Mouse (Mus musculus) embryonic facial prominence, embryonic 15.5 days (tissue): ENCODE data around the gene Tor4a. TPM values are rescaled to one million over a fixed set of nuclear protein-coding genes. Genes with fewer than 3 reads are reported as not detected.
A peak's percentile ranks its signal among the peaks of the same experiment; 100 is the strongest.

ENCODE experiments used
- ATAC-seq: fragments of 200-750 bp; cut with Nextera tagmentation; 2 replicates; pipeline ENCODE4 v1.8.0; 2017; ENCODE audit warnings: low read depth, moderate TSS enrichment; ENCODE audit not compliant: insufficient number of reproducible peaks, low FRiP score, low TSS enrichment
- H3K27ac ChIP-seq: fragments of 300-500 bp; sonication (generic); replicated peaks from 2 replicates; pipeline ENCODE4 v1.5.1; 2015; ENCODE audit warnings: mild to moderate bottlenecking, inconsistent platforms
- H3K27me3 ChIP-seq: fragments of 300-500 bp; sonication (generic); 2 replicates; pipeline ENCODE4 v1.6.1; 2015; ENCODE audit warnings: inconsistent platforms
- H3K36me3 ChIP-seq: fragments of 300-500 bp; sonication (generic); 2 replicates; pipeline ENCODE4 v1.6.1; 2015; ENCODE audit warnings: mild to moderate bottlenecking, inconsistent platforms
- H3K4me1 ChIP-seq: fragments of 300-500 bp; sonication (generic); 2 replicates; pipeline ENCODE4 v1.6.1; 2015; ENCODE audit warnings: inconsistent platforms
- H3K4me2 ChIP-seq: fragments of 300-500 bp; sonication (generic); replicated peaks from 2 replicates; pipeline ENCODE4 v1.6.1; 2015; ENCODE audit warnings: mild to moderate bottlenecking, inconsistent platforms
- H3K4me3 ChIP-seq: fragments of 300-500 bp; sonication (generic); replicated peaks from 2 replicates; pipeline ENCODE4 v1.5.1; 2015; ENCODE audit warnings: mild to moderate bottlenecking, inconsistent platforms
- H3K9ac ChIP-seq: fragments of 300-500 bp; sonication (generic); 2 replicates; pipeline ENCODE4 v1.6.1; 2015; ENCODE audit warnings: inconsistent platforms
- H3K9me3 ChIP-seq: fragments of 300-500 bp; sonication (generic); replicated peaks from 2 replicates; pipeline ENCODE4 v1.6.1; 2016; ENCODE audit warnings: inconsistent platforms
- WGBS: fragments of 180-500 bp; shearing (Covaris S2); methylation state at CpG from one replicate; pipeline ENCODE4 v1.1.7; 2015; 5-methylcytosine and 5-hydroxymethylcytosine counted together
- polyA plus RNA-seq: library from polyadenylated mRNA; unstranded; fragments of >200 nt; fragmentation: Nextera tagmentation; extraction: Ambion mirVana; gene quantifications from 2 replicates; pipeline ENCODE4 v1.2.1, GENCODE M21; 2015

The Tor4a gene
- polyA plus RNA-seq: 9.3 and 10.5 TPM in 2 replicates

- no peaks in the 10 kb centered on the region for H3K9me3 ChIP-seq
- H3K27ac ChIP-seq: peak within 1 kb of the TSS; percentile 69
- peaks cover 26% of the 10 kb centered on the region for H3K27me3 ChIP-seq
- H3K4me3 ChIP-seq: peak within 1 kb of the TSS; percentile 33
- 7% methylated on average over 8 of the region's 8 CpGs for WGBS
- H3K4me1 ChIP-seq: peaks cover 32% of the 10 kb centered on the region
- peak within 1 kb of the TSS; percentile 4; the same call in 1 of the 2 replicates for H3K9ac ChIP-seq
- H3K36me3 ChIP-seq: peaks cover 32% of the 10 kb centered on the region
- H3K4me2 ChIP-seq: peak within 1 kb of the TSS; percentile 45
- ATAC-seq: peak; percentile 55; the same call in 1 of the 2 replicates
These were observed at the start of gene Tor4a for GRCm38 (mm10) chr2:25196172-25196954. TSS of gene Tor4a (minus strand) at chr2:25196886.

GRCm38 (mm10) chr2:25244144-25244543 lies 47.5 kb upstream of the Tor4a start:
- Histone ChIP-seq H3K4me1 (peaks cover 29% of the 10 kb centered on the region), H3K4me3 (no peak overlapping the region), H3K9ac (no peak overlapping the region), H3K4me2 (no peak overlapping the region), H3K27ac (no peak overlapping the region), H3K36me3 (peaks cover 28% of the 10 kb centered on the region), H3K9me3 (no peaks in the 10 kb centered on the region), H3K27me3 (peaks cover 24% of the 10 kb centered on the region)
- ATAC-seq: no peak
- 84% methylated on average over 4 of the region's 4 CpGs for WGBS

GRCm38 (mm10) chr2:25243342-25243741 lies 46.7 kb upstream of the Tor4a start:
- H3K9me3 ChIP-seq: no peaks in the 10 kb centered on the region

GRCm38 (mm10) chr2:25242101-25242506 lies 45.4 kb upstream of the Tor4a start, which contains the start of the genes Rnf208 and Cysrt1:
TSS of gene Rnf208 (plus strand) at chr2:25242255.
TSS of gene Cysrt1 (minus strand) at chr2:25242452.
- peak within 1 kb of the TSS; percentile 56 for H3K4me3 ChIP-seq
- peaks cover 11% of the 10 kb centered on the region; the same call in 1 of the 2 replicates for H3K36me3 ChIP-seq
- peak within 1 kb of the TSS; percentile 94 for H3K4me2 ChIP-seq
- ATAC-seq: no peak
- peaks cover 29% of the 10 kb centered on the region for H3K4me1 ChIP-seq
- no peaks in the 10 kb centered on the region for H3K9me3 ChIP-seq
- peak within 1 kb of the TSS; percentile 26 for H3K9ac ChIP-seq
- peaks cover 24% of the 10 kb centered on the region for H3K27me3 ChIP-seq
- peak within 1 kb of the TSS; percentile 81 for H3K27ac ChIP-seq
- WGBS: under 1% methylated on average over 52 of the region's 59 CpGs

More at GRCm38 (mm10) chr2:25243342-25243741, 46.7 kb upstream of the Tor4a start:
- peaks cover 24% of the 10 kb centered on the region for H3K27me3 ChIP-seq
- H3K4me1 ChIP-seq: peaks cover 29% of the 10 kb centered on the region
- no peak for ATAC-seq
- no peak overlapping the region for H3K27ac ChIP-seq
- peaks cover 22% of the 10 kb centered on the region for H3K36me3 ChIP-seq
- H3K9ac ChIP-seq: no peak overlapping the region
- 71% methylated on average over 8 of the region's 8 CpGs for WGBS
- no peak overlapping the region for H3K4me2 ChIP-seq
- peak overlapping the region; percentile 56; the same call in 1 of the 2 replicates for H3K4me3 ChIP-seq

- ATAC-seq: peak; percentile 41
- 7% methylated on average over 6 of the region's 6 CpGs for WGBS
- Histone ChIP-seq H3K36me3 (peaks cover 11% of the 10 kb centered on the region; the same call in 1 of the 2 replicates), H3K4me3 (peak overlapping the region; percentile 56), H3K9me3 (no peaks in the 10 kb centered on the region), H3K4me1 (peaks cover 29% of the 10 kb centered on the region), H3K9ac (no peak overlapping the region), H3K27ac (peak overlapping the region; percentile 81), H3K4me2 (peak overlapping the region; percentile 94), H3K27me3 (peaks cover 24% of the 10 kb centered on the region)
These were observed 44.7 kb upstream of the Tor4a start for GRCm38 (mm10) chr2:25241438-25241775.

GRCm38 (mm10) chr2:25240723-25241437 lies 44.2 kb upstream of the Tor4a start:
- peak overlapping the region; percentile 81 for H3K27ac ChIP-seq
- peaks cover 29% of the 10 kb centered on the region for H3K4me1 ChIP-seq
- WGBS: 1% methylated on average over 29 of the region's 29 CpGs
- H3K9me3 ChIP-seq: no peaks in the 10 kb centered on the region
- peak overlapping the region; percentile 12 for H3K9ac ChIP-seq
- H3K27me3 ChIP-seq: peaks cover 24% of the 10 kb centered on the region
- H3K4me2 ChIP-seq: peak overlapping the region; percentile 94
- H3K36me3 ChIP-seq: peaks cover 8% of the 10 kb centered on the region; the same call in 1 of the 2 replicates
- peak; percentile 71 for ATAC-seq
- peak overlapping the region; percentile 56 for H3K4me3 ChIP-seq

- 45% methylated on average over 8 of the region's 8 CpGs for WGBS
- Histone ChIP-seq H3K9me3 (no peaks in the 10 kb centered on the region), H3K27ac (peak overlapping the region; percentile 81), H3K9ac (peak overlapping the region; percentile 12; the same call in 1 of the 2 replicates), H3K4me1 (peaks cover 29% of the 10 kb centered on the region), H3K36me3 (peaks cover 3% of the 10 kb centered on the region; the same call in 1 of the 2 replicates), H3K4me3 (peak overlapping the region; percentile 56), H3K4me2 (peak overlapping the region; percentile 94), H3K27me3 (peaks cover 24% of the 10 kb centered on the region)
- no peak for ATAC-seq
These were observed 43.6 kb upstream of the Tor4a start for GRCm38 (mm10) chr2:25240310-25240709.

GRCm38 (mm10) chr2:25239766-25240165 lies 43.1 kb upstream of the Tor4a start:
- no peak overlapping the region for H3K9ac ChIP-seq
- no peak for ATAC-seq
- 0 out of 2 replicates have a peak overlapping the region, but pooled peaks have one; percentile 1 for H3K4me3 ChIP-seq
- H3K4me2 ChIP-seq: no peak overlapping the region
- WGBS: 86% methylated on average over 3 of the region's 3 CpGs
- no peak overlapping the region for H3K27ac ChIP-seq
- peaks cover 24% of the 10 kb centered on the region for H3K27me3 ChIP-seq
- H3K4me1 ChIP-seq: peaks cover 29% of the 10 kb centered on the region
- no peaks in the 10 kb centered on the region for H3K9me3 ChIP-seq
- H3K36me3 ChIP-seq: no peaks in the 10 kb centered on the region

DNA sequence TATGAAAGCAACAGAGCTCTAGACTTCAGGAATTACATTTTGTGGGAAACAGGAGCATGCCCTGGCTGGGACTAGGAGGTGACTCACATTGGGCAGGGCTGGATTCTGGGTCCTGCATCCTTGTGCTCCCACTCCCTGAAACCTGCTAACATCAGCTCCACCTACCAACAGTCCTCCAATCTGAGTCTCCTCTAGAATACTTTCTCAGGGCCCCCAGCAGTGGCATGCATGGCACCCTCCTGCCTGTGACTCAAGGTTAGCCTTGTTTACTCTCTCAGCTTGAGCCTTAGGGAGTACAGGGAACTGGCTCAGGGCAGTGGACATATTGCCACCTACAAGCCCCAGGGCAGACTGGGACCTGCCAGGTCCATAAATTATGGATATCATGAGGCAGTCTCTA lies 41.4 kb upstream of the Tor4a start:
- H3K9me3 ChIP-seq: no peaks in the 10 kb centered on the region
- H3K36me3 ChIP-seq: no peaks in the 10 kb centered on the region
- H3K4me3 ChIP-seq: no peak overlapping the region
- H3K4me1 ChIP-seq: peaks cover 29% of the 10 kb centered on the region
- no peak overlapping the region for H3K4me2 ChIP-seq
- H3K27me3 ChIP-seq: peaks cover 23% of the 10 kb centered on the region
- peak overlapping the region; percentile 55 for H3K27ac ChIP-seq
- no peak for ATAC-seq
- H3K9ac ChIP-seq: no peak overlapping the region

- Histone ChIP-seq H3K4me2 (no peak overlapping the region), H3K27me3 (peaks cover 18% of the 10 kb centered on the region), H3K36me3 (no peaks in the 10 kb centered on the region), H3K9me3 (no peaks in the 10 kb centered on the region), H3K9ac (no peak overlapping the region), H3K4me1 (peaks cover 24% of the 10 kb centered on the region), H3K4me3 (no peak overlapping the region), H3K27ac (peak overlapping the region; percentile 55; the same call in 1 of the 2 replicates)
- no peak for ATAC-seq
- WGBS: 60% methylated on average over 4 of the region's 4 CpGs
These were observed 40.8 kb upstream of the Tor4a start for GRCm38 (mm10) chr2:25237522-25237921.

GRCm38 (mm10) chr2:25236614-25237013 lies 39.9 kb upstream of the Tor4a start, which contains the start of gene Rnf224:
TSS of gene Rnf224 (minus strand) at chr2:25236787.
- Histone ChIP-seq H3K4me3 (no peak within 1 kb of the TSS), H3K4me2 (no peak within 1 kb of the TSS), H3K9ac (no peak within 1 kb of the TSS), H3K4me1 (peaks cover 15% of the 10 kb centered on the region), H3K9me3 (no peaks in the 10 kb centered on the region), H3K27me3 (peaks cover 9% of the 10 kb centered on the region; the same call in 1 of the 2 replicates), H3K36me3 (no peaks in the 10 kb centered on the region), H3K27ac (peak within 1 kb of the TSS; percentile 55; the same call in 1 of the 2 replicates)
- no peak for ATAC-seq
- WGBS: 27% methylated on average over 8 of the region's 8 CpGs
